Comparison of ENCODE assay signal across 29 mouse cellular contexts in genomic region chr6:113693377-113693776, GRCm38 (mm10). TPM values are rescaled to one million over a fixed set of nuclear protein-coding genes. Genes with fewer than 3 reads are reported as not detected.
A peak's percentile ranks its signal among the peaks of the same experiment; 100 is the strongest.
DNase-seq lines count a peak whose midpoint lies in the region; ATAC-seq and TF ChIP-seq lines count a peak whose summit lies in the region.
"Had no signal": no experiment of that assay in that cellular context is flagged by ENCODE, and none has a peak within 500 bp of the region (broad histone marks: within the 10 kb centered on the region; RNA-seq: fewer than 3 reads in every experiment).

No protein-coding gene starts in this region.

- intact Hi-C loops in heart, postnatal 25 days (cut with DNase I) = loop anchor here (10.0 kb wide), 1 partner anchor 209 kb away; the partner anchor contains the start of gene Creld1

- no peak for TF ChIP-seq POLR2A in bone marrow macrophage, adult 2 months (IDR thresholded peaks at IDR 0.05; ENCODE audit: borderline replicate concordance, low read depth, low read length)

- H3K36me3 ChIP-seq in heart, embryonic 13.5 days = peaks cover 11% of the 10 kb centered on the region
- peaks cover 37% of the 10 kb centered on the region for H3K36me3 ChIP-seq in liver, embryonic 13.5 days
- H3K36me3 ChIP-seq in macrophage (ENCODE audit: inconsistent target) = peaks cover 13% of the 10 kb centered on the region; the same call in 1 of the 2 replicates
- H3K36me3 ChIP-seq: hindbrain, embryonic 10.5 days; hindbrain, embryonic 15.5 days; limb, embryonic 12.5 days had no signal

- no peak for DNase-seq in heart, postnatal 25 days (ENCODE audit: low spot score)
- DNase-seq in liver, embryonic 13.5 days = no peak
- no peak for DNase-seq in layer of hippocampus, adult 9-10 months (ENCODE audit: low spot score)
- no peak for DNase-seq in thymus, postnatal 10 days (ENCODE audit: low spot score in 2 of 2)
- DNase-seq: adrenal gland, postnatal 25 days; cerebellum, adult 2 months; cerebellum, postnatal 14 days; gastrocnemius, postnatal 25 days; heart, postnatal 10 days; kidney, adult 18-20 months; lung, adult 18-20 months; midbrain, embryonic 14.5 days; thymus, adult 2 months; thymus, postnatal 4 days had no signal

- WGBS in heart, embryonic 13.5 days = 70% methylated on average over 5 of the region's 5 CpGs
- 59% methylated on average over 5 of the region's 5 CpGs for WGBS in liver, embryonic 13.5 days (ENCODE audit: insufficient replicate concordance)
- WGBS in macrophage (ENCODE audit: missing documents) = 91% methylated on average over 5 of the region's 5 CpGs

- no peaks in the 10 kb centered on the region for H3K9me3 ChIP-seq in heart, embryonic 13.5 days
- no peaks in the 10 kb centered on the region for H3K9me3 ChIP-seq in liver, embryonic 13.5 days (replicated peaks)
- H3K9me3 ChIP-seq: forebrain, embryonic 13.5 days; hindbrain, embryonic 10.5 days; hindbrain, embryonic 15.5 days; limb, embryonic 12.5 days had no signal

- H3K4me3 ChIP-seq in heart, embryonic 13.5 days = no peak overlapping the region
- no peak overlapping the region for H3K4me3 ChIP-seq in bone marrow macrophage, adult 2 months (ENCODE audit: insufficient read depth, low read length)
- H3K4me3 ChIP-seq in liver, embryonic 13.5 days (replicated peaks) = peak overlapping the region; percentile 61
- H3K4me3 ChIP-seq in macrophage (ENCODE audit: inconsistent target) = no peak overlapping the region
- H3K4me3 ChIP-seq: forebrain, embryonic 13.5 days; hindbrain, embryonic 10.5 days; hindbrain, embryonic 15.5 days; layer of hippocampus, adult 2 months; limb, embryonic 12.5 days had no signal

- TF ChIP-seq CTCF in bone marrow macrophage, adult 2 months (IDR thresholded peaks at IDR 0.05; ENCODE audit: low read depth, low read length) = no peak

- peak overlapping the region; percentile 22; the same call in 1 of the 2 replicates for H3K4me2 ChIP-seq in heart, embryonic 13.5 days
- peak overlapping the region; percentile 67 for H3K4me2 ChIP-seq in liver, embryonic 13.5 days
- H3K4me2 ChIP-seq: forebrain, embryonic 13.5 days; hindbrain, embryonic 15.5 days; limb, embryonic 12.5 days had no signal

- peaks cover 61% of the 10 kb centered on the region for H3K4me1 ChIP-seq in heart, embryonic 13.5 days
- H3K4me1 ChIP-seq in bone marrow macrophage, adult 2 months (ENCODE audit: control insufficient read depth, insufficient read depth, low read length) = peaks cover 51% of the 10 kb centered on the region
- H3K4me1 ChIP-seq in liver, embryonic 13.5 days (replicated peaks) = peaks cover 85% of the 10 kb centered on the region

- peaks cover 22% of the 10 kb centered on the region for H3K79me2 ChIP-seq in macrophage (ENCODE audit: inconsistent target)

- H3K27ac ChIP-seq in heart, embryonic 13.5 days (replicated peaks) = no peak overlapping the region
- peak overlapping the region; percentile 11; the same call in 1 of the 2 replicates for H3K27ac ChIP-seq in bone marrow macrophage, adult 2 months (ENCODE audit: insufficient read depth, low read depth, low read length)
- H3K27ac ChIP-seq in liver, embryonic 13.5 days = peak overlapping the region; percentile 73
- peak overlapping the region; percentile 80 for H3K27ac ChIP-seq in macrophage
- H3K27ac ChIP-seq: forebrain, embryonic 13.5 days; hindbrain, embryonic 10.5 days; hindbrain, embryonic 15.5 days; layer of hippocampus, adult 2 months; limb, embryonic 12.5 days had no signal

- no peak for ATAC-seq in heart, embryonic 13.5 days (ENCODE audit: extremely low read depth, insufficient number of reproducible peaks, low FRiP score, low TSS enrichment)
- ATAC-seq in liver, embryonic 13.5 days (ENCODE audit: low read depth) = no peak
- ATAC-seq: forebrain, embryonic 13.5 days; inflammation-experienced regulatory T-cells, adult 6 months; lung, postnatal 0 days had no signal

- no peaks in the 10 kb centered on the region for H3K27me3 ChIP-seq in heart, embryonic 13.5 days (replicated peaks)
- no peaks in the 10 kb centered on the region for H3K27me3 ChIP-seq in liver, embryonic 13.5 days
- H3K27me3 ChIP-seq: CH12.LX; forebrain, embryonic 13.5 days; hindbrain, embryonic 15.5 days; limb, embryonic 12.5 days had no signal

- H3K9ac ChIP-seq in heart, embryonic 13.5 days = no peak overlapping the region
- peak overlapping the region; percentile 70 for H3K9ac ChIP-seq in liver, embryonic 13.5 days
- H3K9ac ChIP-seq: forebrain, embryonic 13.5 days; hindbrain, embryonic 15.5 days; limb, embryonic 12.5 days had no signal

RNA-seq across cellular contexts. Expression of gene Tatdn2, which starts 3.5 kb away (rescaled TPM):
- polyA plus RNA-seq in heart, embryonic 13.5 days (2015; fragmentation: Nextera tagmentation; extraction: Ambion mirVana) = 0.52 and 0.65 TPM in 2 replicates
- total RNA-seq in heart, postnatal 25 days (2021) = 10 to 100 TPM; 55.3 to 57.1 TPM
- polyA plus RNA-seq in bone marrow macrophage, adult 2 months (2012; ENCODE audit: insufficient read depth, insufficient read length, missing spikeins) = 27.9 and 32.1 TPM in 2 replicates
- 0.94 and 1.0 TPM in 2 replicates for polyA plus RNA-seq in liver, embryonic 13.5 days (2015; fragmentation: Nextera tagmentation; extraction: Ambion mirVana)
- total RNA-seq in macrophage (2018; cell fraction: chromatin; rRNA removed) = 100 to 1,000 TPM in 25 of 26 experiments, 10 to 100 TPM in 1; 60.7 to 404 (median 167) TPM
- 10 to 100 TPM; 34.1 to 79.6 (median 45.1) TPM for total RNA-seq in macrophage (2018; cell fraction: cytosol; rRNA removed)
- 100 to 1,000 TPM in 14 of 26 experiments, 10 to 100 TPM in 12; 68.7 to 260 (median 106) TPM for total RNA-seq in macrophage (2018; cell fraction: nucleus; rRNA removed)
- polyA plus RNA-seq in macrophage (2018) = 31.1 to 76.3 TPM (median 53.5 TPM) in 3 replicates

RNA-seq across cellular contexts. Expression of gene Ghrl, which starts 26.3 kb away (rescaled TPM):
- not detected in 2 replicates for polyA plus RNA-seq in heart, embryonic 13.5 days (2015; fragmentation: Nextera tagmentation; extraction: Ambion mirVana)
- total RNA-seq in heart, postnatal 25 days (2021) = not detected
- polyA plus RNA-seq in bone marrow macrophage, adult 2 months (2012; ENCODE audit: insufficient read depth, insufficient read length, missing spikeins) = not detected in 2 replicates
- not detected in 2 replicates for polyA plus RNA-seq in liver, embryonic 13.5 days (2015; fragmentation: Nextera tagmentation; extraction: Ambion mirVana)
- 10 to 100 TPM in 1 of 26 experiments, 1 to 10 TPM in 1, not detected in 24; 1.4 to 12.2 TPM for total RNA-seq in macrophage (2018; cell fraction: chromatin; rRNA removed)
- total RNA-seq in macrophage (2018; cell fraction: cytosol; rRNA removed) = not detected
- total RNA-seq in macrophage (2018; cell fraction: nucleus; rRNA removed) = 1 to 10 TPM in 5 of 26 experiments, not detected in 21; 2.2 to 5.5 (median 3.4) TPM
- polyA plus RNA-seq in macrophage (2018) = not detected in 3 replicates
- total RNA-seq: adrenal gland, adult 18-20 months; adrenal gland, postnatal 25 days; CH12.LX; gastrocnemius, postnatal 25 days; heart, postnatal 10 days; layer of hippocampus, adult 2 months; left cerebral cortex, postnatal 10 days; monocyte, adult 5-6 weeks had no signal
- polyA plus RNA-seq: kidney, embryonic 16.5 days had no signal

RNA-seq across cellular contexts. Expression of gene Sec13, which starts 47.2 kb away (rescaled TPM):
- polyA plus RNA-seq in heart, embryonic 13.5 days (2015; fragmentation: Nextera tagmentation; extraction: Ambion mirVana) = 200 and 215 TPM in 2 replicates
- 10 to 100 TPM; 68.0 to 75.5 TPM for total RNA-seq in heart, postnatal 25 days (2021)
- polyA plus RNA-seq in bone marrow macrophage, adult 2 months (2012; ENCODE audit: insufficient read depth, insufficient read length, missing spikeins) = 52.3 and 59.9 TPM in 2 replicates
- polyA plus RNA-seq in liver, embryonic 13.5 days (2015; fragmentation: Nextera tagmentation; extraction: Ambion mirVana) = 147 and 150 TPM in 2 replicates
- total RNA-seq in macrophage (2018; cell fraction: chromatin; rRNA removed) = 10 to 100 TPM; 24.7 to 76.2 (median 56.8) TPM
- total RNA-seq in macrophage (2018; cell fraction: cytosol; rRNA removed) = 100 to 1,000 TPM in 9 of 26 experiments, 10 to 100 TPM in 17; 76.6 to 116 (median 92.1) TPM
- 10 to 100 TPM; 37.2 to 78.5 (median 53.0) TPM for total RNA-seq in macrophage (2018; cell fraction: nucleus; rRNA removed)
- 73.8 to 122 TPM (median 108 TPM) in 3 replicates for polyA plus RNA-seq in macrophage (2018)

RNA-seq across cellular contexts. Expression of gene Irak2, which starts 55.1 kb away (rescaled TPM):
- 5.2 and 6.2 TPM in 2 replicates for polyA plus RNA-seq in heart, embryonic 13.5 days (2015; fragmentation: Nextera tagmentation; extraction: Ambion mirVana)
- total RNA-seq in heart, postnatal 25 days (2021) = 10 to 100 TPM in 1 of 2 experiments, 1 to 10 TPM in 1; 9.7 to 10.6 TPM
- polyA plus RNA-seq in bone marrow macrophage, adult 2 months (2012; ENCODE audit: insufficient read depth, insufficient read length, missing spikeins) = 54.3 and 57.5 TPM in 2 replicates
- polyA plus RNA-seq in liver, embryonic 13.5 days (2015; fragmentation: Nextera tagmentation; extraction: Ambion mirVana) = 12.1 and 14.9 TPM in 2 replicates
- 100 to 1,000 TPM; 124 to 877 (median 414) TPM for total RNA-seq in macrophage (2018; cell fraction: chromatin; rRNA removed)
- total RNA-seq in macrophage (2018; cell fraction: cytosol; rRNA removed) = 100 to 1,000 TPM in 6 of 26 experiments, 10 to 100 TPM in 20; 31.3 to 188 (median 58.0) TPM
- 100 to 1,000 TPM in 23 of 26 experiments, 10 to 100 TPM in 3; 76.4 to 499 (median 338) TPM for total RNA-seq in macrophage (2018; cell fraction: nucleus; rRNA removed)
- polyA plus RNA-seq in macrophage (2018) = 37.2 to 60.7 TPM (median 44.6 TPM) in 3 replicates

Comparison
In these comparisons a context has a peak if more than half of its experiments do, and no peak if none do; other contexts are left out.
1. RNA of gene Tatdn2, which starts 3.5 kb away (polyA plus RNA-seq): 31.1 to 76.3 TPM in macrophage and 27.9 to 32.1 TPM in bone marrow macrophage, adult 2 months; 0.94 to 1.0 TPM in liver, embryonic 13.5 days and 0.52 to 0.65 TPM in heart, embryonic 13.5 days; every median in the first group is over 10 times any median in the second.